Mouse (Mus musculus) embryonic facial prominence, embryonic 12.5 days (tissue): ENCODE results near the gene Vmn2r108. TPM values are rescaled to one million over a fixed set of nuclear protein-coding genes. Genes with fewer than 3 reads are reported as not detected.
"Not testable (repeated sequence)": the region's sequence is repeated elsewhere in the genome, so short reads cannot be mapped to it uniquely, and the experiment has no call there.

ENCODE experiments used
- ATAC-seq: fragments of 200-750 bp; cut with Nextera tagmentation; 2 replicates; pipeline ENCODE4 v1.8.0; 2017; ENCODE audit not compliant: insufficient number of reproducible peaks, insufficient read depth, low FRiP score, low TSS enrichment
- H3K27ac ChIP-seq: fragments of 300-500 bp; sonication (generic); 2 replicates; pipeline ENCODE4 v1.5.1; 2016; ENCODE audit warnings: mild to moderate bottlenecking
- H3K27me3 ChIP-seq: fragments of 300-500 bp; sonication (generic); 2 replicates; pipeline ENCODE4 v1.6.1; 2016; ENCODE audit warnings: mild to moderate bottlenecking, moderate library complexity
- H3K36me3 ChIP-seq: fragments of 300-500 bp; sonication (generic); 2 replicates; pipeline ENCODE4 v1.6.1; 2016; ENCODE audit warnings: mild to moderate bottlenecking
- H3K4me1 ChIP-seq: fragments of 300-500 bp; sonication (generic); 2 replicates; pipeline ENCODE4 v1.6.1; 2016
- H3K4me2 ChIP-seq: fragments of 300-500 bp; sonication (generic); replicated peaks from 2 replicates; pipeline ENCODE4 v1.6.1; 2016; ENCODE audit warnings: mild to moderate bottlenecking, moderate library complexity
- H3K4me3 ChIP-seq: fragments of 300-500 bp; sonication (generic); 2 replicates; pipeline ENCODE4 v1.5.1; 2016; ENCODE audit warnings: mild to moderate bottlenecking
- H3K9ac ChIP-seq: fragments of 300-500 bp; sonication (generic); 2 replicates; pipeline ENCODE4 v1.6.1; 2016; ENCODE audit warnings: mild to moderate bottlenecking, moderate library complexity
- H3K9me3 ChIP-seq: fragments of 300-500 bp; sonication (generic); 2 replicates; pipeline ENCODE4 v1.6.1; 2016; ENCODE audit warnings: mild to moderate bottlenecking, moderate library complexity
- WGBS: fragments of 180-500 bp; shearing (Covaris S2); methylation state at CpG from one replicate; pipeline ENCODE4 v1.1.7; 2016; 5-methylcytosine and 5-hydroxymethylcytosine counted together
- polyA plus RNA-seq: library from polyadenylated mRNA; unstranded; fragments of >200 nt; fragmentation: Nextera tagmentation; extraction: Ambion mirVana; gene quantifications from 2 replicates; pipeline ENCODE4 v1.2.1, GENCODE M21; 2016

Vmn2r108 gene
- polyA plus RNA-seq = not detected in 2 replicates

GRCm38 (mm10) chr17:20481231-20481630, at the start of gene Vmn2r108:
Gene Vmn2r108 (minus strand): TSS chr17:20481331.
- peaks cover 4% of the 10 kb centered on the region; the same call in 1 of the 2 replicates for H3K9me3 ChIP-seq
- ATAC-seq = no peak
- H3K4me1 ChIP-seq = no peaks in the 10 kb centered on the region
- H3K4me3 ChIP-seq = no peak within 1 kb of the TSS
- no peaks in the 10 kb centered on the region for H3K27me3 ChIP-seq
- no peaks in the 10 kb centered on the region for H3K36me3 ChIP-seq
- no peak within 1 kb of the TSS for H3K9ac ChIP-seq
- no peak within 1 kb of the TSS for H3K27ac ChIP-seq
- H3K4me2 ChIP-seq = no peak within 1 kb of the TSS

GRCm38 (mm10) chr17:20508247-20508646, 27.1 kb upstream of the Vmn2r108 start:
- not testable (repeated sequence) for H3K36me3 ChIP-seq, H3K27me3 ChIP-seq, H3K9me3 ChIP-seq, H3K4me3 ChIP-seq, H3K9ac ChIP-seq, H3K4me1 ChIP-seq, H3K27ac ChIP-seq, H3K4me2 ChIP-seq, ATAC-seq

DNA sequence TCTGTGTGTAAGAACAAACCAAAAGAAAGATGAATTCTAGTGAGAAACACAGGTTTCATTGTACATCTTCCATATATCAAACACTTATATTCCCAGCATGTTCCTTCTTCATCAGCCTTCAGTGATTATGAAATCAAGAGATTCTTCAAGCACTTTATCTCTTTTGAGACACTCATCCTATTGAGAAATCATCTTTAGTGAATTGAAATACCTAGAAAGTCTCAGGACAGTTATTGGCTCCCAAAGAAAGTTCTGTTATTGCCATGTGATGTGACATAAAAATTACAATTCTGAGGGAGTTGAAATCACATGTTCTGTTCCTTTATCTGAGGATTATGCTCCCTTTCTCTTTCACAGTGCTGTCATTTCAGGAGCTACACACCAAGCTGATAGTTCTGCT, 16.7 kb upstream of the Vmn2r108 start, which contains the start of gene Vmn1r225:
Gene Vmn1r225, plus strand, starts transcription at position 301 of the 400 bp plus-strand sequence.
- no peaks in the 10 kb centered on the region for H3K27me3 ChIP-seq
- no peaks in the 10 kb centered on the region for H3K36me3 ChIP-seq
- H3K4me1 ChIP-seq = no peaks in the 10 kb centered on the region
- H3K9ac ChIP-seq = no peak within 1 kb of the TSS
- peaks cover 7% of the 10 kb centered on the region; the same call in 1 of the 2 replicates for H3K9me3 ChIP-seq
- H3K4me3 ChIP-seq = no peak within 1 kb of the TSS
- no peak within 1 kb of the TSS for H3K4me2 ChIP-seq
- H3K27ac ChIP-seq = no peak within 1 kb of the TSS
- no peak for ATAC-seq

- Histone ChIP-seq H3K4me3 (no peak overlapping the region), H3K9me3 (no peaks in the 10 kb centered on the region), H3K27ac (no peak overlapping the region), H3K27me3 (no peaks in the 10 kb centered on the region), H3K4me1 (no peaks in the 10 kb centered on the region), H3K9ac (no peak overlapping the region), H3K4me2 (no peak overlapping the region), H3K36me3 (no peaks in the 10 kb centered on the region)
- WGBS = 74% methylated on average over 3 of the region's 3 CpGs
- no peak for ATAC-seq
These were observed 7.8 kb downstream of the Vmn2r108 start for GRCm38 (mm10) chr17:20473311-20473710.

DNA sequence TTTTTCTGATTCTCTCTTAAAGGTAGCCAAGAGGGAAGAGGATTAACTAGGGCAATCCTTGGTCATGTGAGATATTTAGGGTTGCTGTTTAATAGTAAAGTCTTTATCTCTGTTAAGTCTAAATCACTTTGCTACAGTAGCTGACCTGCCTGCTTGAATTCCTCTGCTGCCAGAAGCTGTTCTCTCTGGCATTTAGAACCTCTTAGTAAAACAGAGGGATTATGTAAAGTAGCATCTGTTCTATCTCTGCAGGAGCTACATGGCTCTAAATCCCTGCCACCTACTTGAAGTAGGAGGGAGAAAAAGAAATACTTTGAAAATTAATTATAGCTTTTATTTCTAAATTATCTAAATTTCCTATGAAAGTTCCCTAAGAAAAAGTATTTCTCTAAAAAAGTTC, 41.9 kb downstream of the Vmn2r108 start:
- H3K36me3 ChIP-seq = no peaks in the 10 kb centered on the region
- no peak for ATAC-seq
- H3K4me1 ChIP-seq = no peaks in the 10 kb centered on the region
- no peaks in the 10 kb centered on the region for H3K27me3 ChIP-seq
- no peak overlapping the region for H3K4me2 ChIP-seq
- H3K9me3 ChIP-seq = peaks cover 20% of the 10 kb centered on the region; the same call in 1 of the 2 replicates
- no peak overlapping the region for H3K9ac ChIP-seq
- no peak overlapping the region for H3K27ac ChIP-seq
- H3K4me3 ChIP-seq = no peak overlapping the region

DNA sequence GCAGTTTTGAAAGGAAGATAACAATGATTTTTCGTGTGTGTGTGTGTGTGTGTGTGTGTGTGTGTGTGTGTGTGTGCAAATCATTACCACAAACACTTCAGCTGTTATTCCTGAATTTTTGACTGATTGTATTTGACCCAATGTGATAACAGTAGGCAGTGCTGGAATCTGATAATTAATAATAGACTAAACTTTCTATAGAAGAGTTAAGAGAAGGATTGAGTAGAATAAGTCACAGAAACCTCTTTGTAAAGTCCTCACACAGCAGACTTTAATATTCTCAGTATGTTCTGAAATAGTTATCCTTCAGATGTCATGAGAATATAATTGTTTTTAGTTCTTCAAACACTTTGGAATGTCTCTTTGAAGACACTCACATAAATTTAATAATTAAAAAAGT, 67.3 kb downstream of the Vmn2r108 start, which contains the start of gene Vmn1r224:
Gene Vmn1r224, plus strand, starts transcription at position 301 of the 400 bp plus-strand sequence.
- H3K4me2 ChIP-seq = no peak within 1 kb of the TSS
- H3K9ac ChIP-seq = no peak within 1 kb of the TSS
- H3K4me3 ChIP-seq = no peak within 1 kb of the TSS
- H3K36me3 ChIP-seq = no peaks in the 10 kb centered on the region
- no peaks in the 10 kb centered on the region for H3K27me3 ChIP-seq
- no peaks in the 10 kb centered on the region for H3K4me1 ChIP-seq
- peaks cover 2% of the 10 kb centered on the region; the same call in 1 of the 2 replicates for H3K9me3 ChIP-seq
- ATAC-seq = no peak
- WGBS = 21% methylated on average over 1 of the region's 1 CpGs
- no peak within 1 kb of the TSS for H3K27ac ChIP-seq

Other genes with a start within 250 kb of the Vmn2r108 start
- not detected in 2 replicates for gene Vmn2r105, start 246.3 kb downstream of the Vmn2r108 start, polyA plus RNA-seq
- gene Vmn2r106, start 195.8 kb downstream of the Vmn2r108 start, polyA plus RNA-seq = not detected in 2 replicates
- not detected in 2 replicates for gene Vmn2r107, start 136.1 kb downstream of the Vmn2r108 start, polyA plus RNA-seq
- not detected in 2 replicates for gene Vmn1r224, start 67.2 kb downstream of the Vmn2r108 start, polyA plus RNA-seq
- not detected in 2 replicates for gene Vmn1r225, start 16.8 kb upstream of the Vmn2r108 start, polyA plus RNA-seq
- not detected in 2 replicates for gene Vmn2r109, start 83.4 kb upstream of the Vmn2r108 start, polyA plus RNA-seq
- 0.04 and 0.05 TPM in 2 replicates for gene Vmn2r110, start 115.1 kb upstream of the Vmn2r108 start, polyA plus RNA-seq
- not detected in 2 replicates for gene Fpr-rs3, start 143.5 kb upstream of the Vmn2r108 start, polyA plus RNA-seq
- not detected in 2 replicates for gene Vmn1r226, start 201.5 kb upstream of the Vmn2r108 start, polyA plus RNA-seq
- gene Vmn1r227, start 248.5 kb upstream of the Vmn2r108 start, polyA plus RNA-seq = not detected in 2 replicates